Mouse (Mus musculus): ENCODE results near the gene 4933425L06Rik.

Gene 4933425L06Rik

GRCm38 (mm10) chr13:105081862-105082261 lies at the start of gene 4933425L06Rik:
4933425L06Rik (plus strand) TSS chr13:105082122.
- DNase-seq (ENCODE audit: low read depth, low spot score) = no peak

- DNase-seq (ENCODE audit: low read depth, low spot score) = no peak
These were observed 44.1 kb upstream of the 4933425L06Rik start for GRCm38 (mm10) chr13:105037816-105038215.

GRCm38 (mm10) chr13:105038334-105038733 lies 43.6 kb upstream of the 4933425L06Rik start:
- no peak for DNase-seq (ENCODE audit: low read depth, low spot score)

- no peak for DNase-seq (ENCODE audit: low read depth, low spot score)
These were observed 38.0 kb upstream of the 4933425L06Rik start for GRCm38 (mm10) chr13:105043882-105044281.

GRCm38 (mm10) chr13:105047377-105047776 lies 34.5 kb upstream of the 4933425L06Rik start:
- no peak for DNase-seq (ENCODE audit: low read depth, low spot score)

- no peak for DNase-seq (ENCODE audit: low read depth, low spot score)
These were observed 33.3 kb upstream of the 4933425L06Rik start for GRCm38 (mm10) chr13:105048662-105049061.

GRCm38 (mm10) chr13:105051432-105051831 lies 30.5 kb upstream of the 4933425L06Rik start:
- DNase-seq (ENCODE audit: low read depth, low spot score) = no peak

- no peak for DNase-seq (ENCODE audit: low read depth, low spot score)
These were observed 28.3 kb upstream of the 4933425L06Rik start for GRCm38 (mm10) chr13:105053618-105054017.

- peak; percentile 40 for DNase-seq (ENCODE audit: low read depth, low spot score)
These were observed 27.6 kb upstream of the 4933425L06Rik start, which contains the start of gene Rgs7bp for GRCm38 (mm10) chr13:105054181-105054940. Rgs7bp (minus strand) TSS chr13:105054930.

- peak; percentile 11 for DNase-seq (ENCODE audit: low read depth, low spot score)
These were observed 27.0 kb upstream of the 4933425L06Rik start for GRCm38 (mm10) chr13:105054941-105055309.

- DNase-seq (ENCODE audit: low read depth, low spot score) = no peak
These were observed 26.5 kb upstream of the 4933425L06Rik start for GRCm38 (mm10) chr13:105055374-105055773.

GRCm38 (mm10) chr13:105066119-105066518 lies 15.8 kb upstream of the 4933425L06Rik start:
- DNase-seq (ENCODE audit: low read depth, low spot score) = no peak

- DNase-seq (ENCODE audit: low read depth, low spot score) = peak; percentile 51
These were observed 14.8 kb upstream of the 4933425L06Rik start for GRCm38 (mm10) chr13:105066890-105067845.

GRCm38 (mm10) chr13:105089276-105089675 lies 7.4 kb downstream of the 4933425L06Rik start:
- DNase-seq (ENCODE audit: low read depth, low spot score) = no peak

GRCm38 (mm10) chr13:105096316-105096715 lies 14.4 kb downstream of the 4933425L06Rik start:
- DNase-seq (ENCODE audit: low read depth, low spot score) = no peak

- DNase-seq (ENCODE audit: low read depth, low spot score) = no peak
These were observed 18.8 kb downstream of the 4933425L06Rik start for GRCm38 (mm10) chr13:105100705-105101104.

- DNase-seq (ENCODE audit: low read depth, low spot score) = no peak
These were observed 22.5 kb downstream of the 4933425L06Rik start for GRCm38 (mm10) chr13:105104385-105104784.

GRCm38 (mm10) chr13:105111599-105111998 lies 29.7 kb downstream of the 4933425L06Rik start:
- no peak for DNase-seq (ENCODE audit: low read depth, low spot score)

GRCm38 (mm10) chr13:105121617-105122016 lies 39.7 kb downstream of the 4933425L06Rik start:
- DNase-seq (ENCODE audit: low read depth, low spot score) = no peak

GRCm38 (mm10) chr13:105122092-105122491 lies 40.2 kb downstream of the 4933425L06Rik start:
- no peak for DNase-seq (ENCODE audit: low read depth, low spot score)

GRCm38 (mm10) chr13:105130080-105130479 lies 48.2 kb downstream of the 4933425L06Rik start:
- DNase-seq (ENCODE audit: low read depth, low spot score) = no peak

- no peak for DNase-seq (ENCODE audit: low read depth, low spot score)
These were observed 50.4 kb downstream of the 4933425L06Rik start for GRCm38 (mm10) chr13:105132370-105132769.
